Mouse (Mus musculus): ENCODE measurements around the gene Mdga2. TPM values are rescaled to one million over a fixed set of nuclear protein-coding genes. Genes with fewer than 3 reads are reported as not detected.

The Mdga2 gene
- polyA plus RNA-seq, 1 experiment = not detected

- no peak for TF ChIP-seq TCF3 (IDR thresholded peaks at IDR 0.05; ENCODE audit: insufficient read length, low read depth)
- no peak for TF ChIP-seq E2F4 (IDR thresholded peaks at IDR 0.05; ENCODE audit: insufficient read depth)
- no peak for TF ChIP-seq USF1 (IDR thresholded peaks at IDR 0.05; ENCODE audit: low read depth)
- no peak for TF ChIP-seq CEBPB (IDR thresholded peaks at IDR 0.05; ENCODE audit: insufficient read depth, poor library complexity, severe bottlenecking)
- no peak for TF ChIP-seq MAX (IDR thresholded peaks at IDR 0.05; ENCODE audit: low read depth)
- no peak for TF ChIP-seq POLR2A (IDR thresholded peaks at IDR 0.05; ENCODE audit: insufficient read length, low read depth)
- no peak for TF ChIP-seq REST (IDR thresholded peaks at IDR 0.05; ENCODE audit: insufficient read depth, insufficient read length)
- TF ChIP-seq MYOG (IDR thresholded peaks at IDR 0.05; ENCODE audit: control insufficient read depth in 1 of 3, insufficient read depth in 1 of 3, insufficient read length in 2 of 3, low read depth in 2 of 3) = no peak
- TF ChIP-seq TCF12 (IDR thresholded peaks at IDR 0.05; ENCODE audit: insufficient read depth, poor library complexity, severe bottlenecking) = no peak
- no peak for TF ChIP-seq SRF (IDR thresholded peaks at IDR 0.05; ENCODE audit: control insufficient read depth, insufficient read length, low read depth)
- TF ChIP-seq POLR2AphosphoS2 (IDR thresholded peaks at IDR 0.05; ENCODE audit: insufficient read length, low read depth) = no peak
- no peak for TF ChIP-seq MYOD1 (IDR thresholded peaks at IDR 0.05; ENCODE audit: control insufficient read depth in 1 of 3, insufficient read length in 2 of 3, low read depth in 2 of 3)
- Histone ChIP-seq H3K36me3 (ENCODE audit: control insufficient read depth, insufficient read depth) (no peaks in the 10 kb centered on the region), H3K4me2 (ENCODE audit: low read depth) (no peak overlapping the region), H3K79me2 (ENCODE audit: control insufficient read depth, insufficient read depth) (no peaks in the 10 kb centered on the region), H3ac (ENCODE audit: control insufficient read depth, insufficient read length) (no peak overlapping the region), H3K27me3 (ENCODE audit: control insufficient read depth, insufficient read depth, insufficient read length) (no peaks in the 10 kb centered on the region), H3K4me3 (no peak overlapping the region)
Measured at GRCm38 (mm10) chr12:66565396-66565795, 657.0 kb downstream of the Mdga2 start.

DNA sequence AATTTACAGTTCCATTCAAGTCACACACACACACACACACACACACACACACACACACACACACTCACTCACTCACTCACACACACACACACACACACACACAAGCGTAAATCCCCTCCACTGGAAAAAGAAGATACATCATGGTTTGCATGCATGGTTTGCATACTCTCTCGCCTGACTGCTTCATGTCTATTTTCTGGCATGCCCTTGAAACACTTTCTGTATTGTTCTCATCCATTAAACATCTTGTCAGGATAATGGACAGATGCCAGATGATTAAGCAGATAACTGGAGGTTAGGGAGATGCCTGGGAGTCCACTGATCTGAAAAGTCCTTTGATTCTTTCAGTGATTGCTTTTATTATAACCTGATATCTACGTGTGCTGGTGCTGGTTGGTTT, 665.5 kb downstream of the Mdga2 start:
- Histone ChIP-seq H3K27me3 (ENCODE audit: control insufficient read depth, insufficient read depth, insufficient read length) (no peaks in the 10 kb centered on the region), H3K79me2 (ENCODE audit: control insufficient read depth, insufficient read depth) (no peaks in the 10 kb centered on the region), H3K4me2 (ENCODE audit: low read depth) (no peak overlapping the region), H3K4me3 (no peak overlapping the region), H3K36me3 (ENCODE audit: control insufficient read depth, insufficient read depth) (no peaks in the 10 kb centered on the region), H3ac (ENCODE audit: control insufficient read depth, insufficient read length) (no peak overlapping the region)
- TF ChIP-seq TCF12 (IDR thresholded peaks at IDR 0.05; ENCODE audit: insufficient read depth, poor library complexity, severe bottlenecking) (no peak), MYOD1 (IDR thresholded peaks at IDR 0.05; ENCODE audit: control insufficient read depth in 1 of 3, insufficient read length in 2 of 3, low read depth in 2 of 3) (no peak), MYOG (IDR thresholded peaks at IDR 0.05; ENCODE audit: control insufficient read depth in 1 of 3, insufficient read depth in 1 of 3, insufficient read length in 2 of 3, low read depth in 2 of 3) (no peak)

GRCm38 (mm10) chr12:66556178-66556820, 666.0 kb downstream of the Mdga2 start:
- TF ChIP-seq REST (IDR thresholded peaks at IDR 0.05; ENCODE audit: insufficient read depth, insufficient read length) (no peak), MAX (IDR thresholded peaks at IDR 0.05; ENCODE audit: low read depth) (no peak), POLR2AphosphoS2 (IDR thresholded peaks at IDR 0.05; ENCODE audit: insufficient read length, low read depth) (no peak), SRF (IDR thresholded peaks at IDR 0.05; ENCODE audit: control insufficient read depth, insufficient read length, low read depth) (no peak), E2F4 (IDR thresholded peaks at IDR 0.05; ENCODE audit: insufficient read depth) (no peak), TCF12 (IDR thresholded peaks at IDR 0.05; ENCODE audit: insufficient read depth, poor library complexity, severe bottlenecking) (no peak), MYOG (IDR thresholded peaks at IDR 0.05; ENCODE audit: control insufficient read depth in 1 of 3, insufficient read depth in 1 of 3, insufficient read length in 2 of 3, low read depth in 2 of 3) (no peak), MYOD1 (IDR thresholded peaks at IDR 0.05; ENCODE audit: control insufficient read depth in 1 of 3, insufficient read length in 2 of 3, low read depth in 2 of 3) (no peak), CEBPB (IDR thresholded peaks at IDR 0.05; ENCODE audit: insufficient read depth, poor library complexity, severe bottlenecking) (no peak), USF1 (IDR thresholded peaks at IDR 0.05; ENCODE audit: low read depth) (no peak), POLR2A (IDR thresholded peaks at IDR 0.05; ENCODE audit: insufficient read length, low read depth) (no peak), TCF3 (IDR thresholded peaks at IDR 0.05; ENCODE audit: insufficient read length, low read depth) (no peak)
- Histone ChIP-seq H3K79me2 (ENCODE audit: control insufficient read depth, insufficient read depth) (no peaks in the 10 kb centered on the region), H3K4me2 (ENCODE audit: low read depth) (no peak overlapping the region), H3K4me3 (no peak overlapping the region), H3ac (ENCODE audit: control insufficient read depth, insufficient read length) (no peak overlapping the region), H3K36me3 (ENCODE audit: control insufficient read depth, insufficient read depth) (no peaks in the 10 kb centered on the region), H3K27me3 (ENCODE audit: control insufficient read depth, insufficient read depth, insufficient read length) (no peaks in the 10 kb centered on the region)

GRCm38 (mm10) chr12:66524973-66525372, 697.4 kb downstream of the Mdga2 start:
- H3K27me3 ChIP-seq (ENCODE audit: control insufficient read depth, insufficient read depth, insufficient read length) = no peaks in the 10 kb centered on the region
- H3ac ChIP-seq (ENCODE audit: control insufficient read depth, insufficient read length) = no peak overlapping the region
- no peak overlapping the region for H3K4me3 ChIP-seq
- TF ChIP-seq E2F4 (IDR thresholded peaks at IDR 0.05; ENCODE audit: insufficient read depth) (no peak), SRF (IDR thresholded peaks at IDR 0.05; ENCODE audit: control insufficient read depth, insufficient read length, low read depth) (no peak)
- no peak overlapping the region for H3K4me2 ChIP-seq (ENCODE audit: low read depth)
- H3K79me2 ChIP-seq (ENCODE audit: control insufficient read depth, insufficient read depth) = no peaks in the 10 kb centered on the region
- H3K36me3 ChIP-seq (ENCODE audit: control insufficient read depth, insufficient read depth) = no peaks in the 10 kb centered on the region

DNA sequence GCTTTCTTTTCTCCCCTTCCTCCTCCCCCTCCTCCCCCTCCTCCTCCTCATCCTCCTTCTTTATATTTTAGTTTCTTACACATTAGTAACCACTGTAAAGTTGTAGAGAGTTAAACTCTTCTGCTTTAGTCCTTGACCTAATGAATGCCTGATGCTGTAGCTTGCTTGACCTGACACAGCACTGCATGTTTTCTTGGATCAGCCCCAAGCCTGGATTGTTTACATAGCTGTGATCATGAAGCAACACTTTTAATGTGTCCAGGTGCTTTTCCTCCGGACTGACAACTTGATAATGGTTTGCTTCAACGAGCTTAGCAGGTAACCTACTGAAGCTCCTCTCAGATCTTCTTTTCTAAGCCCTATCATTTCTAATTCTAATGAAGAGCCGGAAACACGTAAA, 723.1 kb downstream of the Mdga2 start:
- Histone ChIP-seq H3K27me3 (ENCODE audit: control insufficient read depth, insufficient read depth, insufficient read length) (no peaks in the 10 kb centered on the region), H3K79me2 (ENCODE audit: control insufficient read depth, insufficient read depth) (no peaks in the 10 kb centered on the region), H3K36me3 (ENCODE audit: control insufficient read depth, insufficient read depth) (no peaks in the 10 kb centered on the region), H3K4me2 (ENCODE audit: low read depth) (no peak overlapping the region), H3ac (ENCODE audit: control insufficient read depth, insufficient read length) (no peak overlapping the region), H3K4me3 (no peak overlapping the region)
- TF ChIP-seq SRF (IDR thresholded peaks at IDR 0.05; ENCODE audit: control insufficient read depth, insufficient read length, low read depth) (no peak), REST (IDR thresholded peaks at IDR 0.05; ENCODE audit: insufficient read depth, insufficient read length) (no peak), TCF12 (IDR thresholded peaks at IDR 0.05; ENCODE audit: insufficient read depth, poor library complexity, severe bottlenecking) (no peak), POLR2AphosphoS2 (IDR thresholded peaks at IDR 0.05; ENCODE audit: insufficient read length, low read depth) (no peak), MYOD1 (IDR thresholded peaks at IDR 0.05; ENCODE audit: control insufficient read depth in 1 of 3, insufficient read length in 2 of 3, low read depth in 2 of 3) (no peak), MAX (IDR thresholded peaks at IDR 0.05; ENCODE audit: low read depth) (no peak)

Measured in myocyte (in vitro differentiated cells).